Mouse (Mus musculus) T-helper 2 cell (primary cell): ENCODE results near the gene 4921507P07Rik.

Source experiments
- in situ Hi-C: fragments of 300-600 bp; cut with MboI, MseI; formaldehyde crosslinking; loops from one replicate; pipeline ENCODE4 v1.15.1; 2025; ENCODE audit warnings: high pct_unique_total_duplicates

Gene 4921507P07Rik

GRCm38 (mm10) chr6:50558877-50559276 is 37.6 kb downstream of the 4921507P07Rik start:
- in situ Hi-C loops = loop anchor here (25.0 kb wide), 1 partner anchor 1847 kb away; the partner anchor contains the start of genes Gimap6, Gimap7 and Gm28053

GRCm38 (mm10) chr6:50557566-50557965 is 38.9 kb downstream of the 4921507P07Rik start:
- in situ Hi-C loops = loop anchor here (25.0 kb wide), 1 partner anchor 1845 kb away; the partner anchor contains the start of genes Gimap6, Gimap7 and Gm28053

DNA sequence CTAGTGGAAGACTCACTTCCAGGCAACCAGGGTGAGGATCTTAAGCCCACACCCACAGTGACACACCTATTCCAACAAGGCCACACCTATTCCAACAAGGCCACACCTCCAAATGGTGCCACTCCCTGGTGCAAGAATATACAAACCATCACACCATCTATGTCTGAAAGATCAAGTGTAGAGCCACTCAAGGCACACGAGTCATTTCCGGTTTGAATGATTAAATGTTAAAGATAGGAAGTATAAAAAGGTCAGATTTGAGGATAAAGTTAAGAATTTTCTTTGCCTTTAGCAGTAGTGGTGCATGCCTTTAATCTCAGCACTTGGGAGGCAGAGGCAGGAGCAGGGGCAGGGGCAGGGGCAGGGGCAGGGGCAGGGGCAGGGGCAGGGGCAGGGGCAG is 42.2 kb downstream of the 4921507P07Rik start:
- in situ Hi-C loops = loop anchor here (25.0 kb wide), 1 partner anchor 1842 kb away; the partner anchor contains the start of genes Gimap6, Gimap7 and Gm28053

DNA sequence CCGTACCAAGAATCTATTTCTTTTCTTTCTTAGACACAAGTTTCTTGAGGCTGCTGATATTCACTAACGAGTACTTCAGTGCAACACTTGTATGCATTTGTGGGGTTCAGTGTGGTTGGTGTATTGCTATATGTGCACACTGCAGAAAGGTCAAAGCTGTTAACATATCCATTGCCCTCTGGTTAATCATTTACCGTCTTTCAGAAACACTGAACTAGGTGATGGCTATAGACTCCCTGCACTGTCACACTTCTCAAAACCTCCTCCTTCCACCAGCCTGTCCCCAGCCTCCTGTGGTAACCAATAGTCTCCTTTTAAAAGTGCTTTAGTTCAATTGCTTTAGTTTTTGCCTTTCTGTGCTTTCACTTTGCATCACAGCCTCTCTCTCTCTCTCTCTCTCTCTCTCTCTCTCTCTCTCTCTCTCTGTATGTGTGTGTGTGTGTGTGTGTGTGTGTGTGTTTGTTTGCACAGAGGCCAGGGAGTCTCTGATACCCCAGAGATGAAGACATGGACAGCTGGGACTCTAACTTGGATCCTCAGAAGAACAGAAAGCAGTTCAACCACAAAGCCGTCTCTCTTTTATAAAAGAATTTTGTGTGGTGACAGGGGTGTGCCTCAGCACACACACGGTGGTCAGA is 43.4 kb downstream of the 4921507P07Rik start:
- in situ Hi-C loops = loop anchor here (25.0 kb wide), 1 partner anchor 1841 kb away; the partner anchor contains the start of genes Gimap6, Gimap7 and Gm28053

DNA sequence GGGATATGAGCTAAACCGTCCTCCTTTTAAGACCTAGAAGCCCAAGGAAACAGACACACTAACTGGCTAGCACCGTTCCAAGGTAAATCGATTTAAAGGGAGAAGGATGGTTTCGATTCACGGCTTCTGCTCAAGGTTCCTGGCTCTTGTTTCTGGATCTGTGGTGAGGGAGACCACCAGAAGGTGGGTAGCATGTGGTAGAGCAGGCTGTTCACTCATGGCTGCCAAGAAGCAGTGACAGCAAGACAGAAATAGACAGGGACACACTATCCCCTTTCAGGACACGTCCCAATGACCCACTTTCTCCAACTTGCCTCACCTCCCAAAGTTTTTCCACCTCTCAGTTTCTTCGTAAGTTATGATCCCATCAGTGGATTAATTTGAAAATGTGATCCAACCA is 46.6 kb downstream of the 4921507P07Rik start:
- in situ Hi-C loops = loop anchor here (25.0 kb wide), 1 partner anchor 1837 kb away; the partner anchor contains the start of genes Gimap6, Gimap7 and Gm28053

DNA sequence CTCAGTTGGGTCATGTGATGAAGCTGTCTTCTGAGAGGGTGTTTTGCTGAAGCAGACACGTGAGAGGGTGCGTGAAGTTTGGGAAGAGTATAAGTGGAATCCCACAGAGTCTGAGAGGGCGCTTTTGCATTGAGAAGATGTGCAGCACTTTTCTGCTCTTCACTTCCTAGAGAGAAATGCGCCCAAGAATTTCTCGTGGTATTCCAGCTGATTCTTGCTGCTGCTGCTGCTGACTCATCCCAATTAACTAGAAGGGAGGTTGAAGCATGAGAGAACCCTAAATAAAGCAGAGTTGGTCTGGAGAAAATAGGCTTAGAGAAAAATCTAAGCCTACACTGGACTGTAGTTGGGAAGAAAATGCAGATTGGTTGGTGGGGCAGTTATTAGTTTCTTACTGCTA is 47.4 kb downstream of the 4921507P07Rik start:
- in situ Hi-C loops = no loop called here

DNA sequence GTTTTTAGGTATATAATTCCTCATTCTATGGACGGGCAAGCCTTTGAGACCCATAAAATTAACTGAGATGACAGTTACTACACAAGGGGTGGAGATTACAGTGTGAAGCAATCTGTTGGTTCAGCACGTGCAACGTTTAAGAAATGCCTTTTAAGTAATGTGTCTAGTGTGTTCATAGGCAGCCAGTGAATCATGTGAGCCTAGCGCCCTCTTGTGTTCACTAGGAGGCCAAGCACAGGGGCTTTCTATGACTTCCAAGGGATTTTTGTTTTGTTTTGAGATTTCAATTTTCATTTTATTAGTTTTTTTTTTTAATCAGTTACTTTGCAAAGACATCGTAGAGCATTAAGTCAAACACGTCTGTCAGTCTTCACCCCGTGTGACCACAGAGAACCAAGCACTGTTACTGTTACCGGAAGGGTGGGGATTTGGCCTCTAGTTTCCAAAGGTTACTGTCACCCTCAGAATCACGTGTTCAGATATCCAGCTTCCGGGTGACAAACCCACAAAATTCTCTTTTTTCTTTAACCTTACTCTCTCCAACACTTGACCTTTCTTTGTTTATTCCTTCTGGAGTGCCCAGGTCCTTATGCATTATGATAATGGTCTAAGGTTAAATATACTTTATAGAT is 50.9 kb downstream of the 4921507P07Rik start:
- in situ Hi-C loops = no loop called here

DNA sequence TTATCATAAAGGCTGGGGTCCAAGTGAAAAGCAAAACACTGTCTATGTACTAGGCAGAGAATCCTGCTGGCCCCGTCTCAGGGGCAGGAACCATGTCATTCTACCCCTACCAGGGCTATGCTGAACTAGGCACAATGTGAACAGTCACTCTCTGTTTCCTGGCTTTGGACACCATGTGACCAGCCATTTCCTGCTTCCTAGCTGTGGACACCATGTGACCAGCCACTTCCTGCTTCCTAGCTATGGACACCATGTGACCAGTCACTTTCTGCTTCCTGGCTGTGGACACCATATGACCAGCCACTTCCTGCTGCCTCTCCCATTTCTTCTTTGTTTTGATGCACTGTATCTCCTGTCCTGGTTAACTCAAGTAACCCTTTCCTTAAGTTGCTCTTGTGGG is 53.9 kb downstream of the 4921507P07Rik start:
- in situ Hi-C loops = no loop called here

DNA sequence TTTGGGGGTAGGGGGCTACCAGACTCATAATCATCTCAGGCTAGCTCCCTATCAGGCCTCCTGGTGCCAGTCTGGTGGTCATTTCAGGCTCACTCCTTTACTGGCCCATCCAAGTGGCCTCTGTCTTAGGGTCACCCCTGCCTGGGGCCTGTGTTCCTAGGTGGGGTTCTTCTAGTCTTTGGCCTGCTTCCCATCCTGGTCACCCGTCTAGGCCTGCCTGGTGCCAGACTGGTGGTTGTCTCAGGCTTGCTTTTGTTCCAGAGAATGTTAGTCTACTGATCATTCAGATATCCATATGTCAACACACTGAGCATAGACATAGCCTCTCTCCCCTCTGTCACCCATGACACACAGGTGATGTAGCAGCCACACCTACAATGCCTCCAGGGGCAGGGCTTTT is 56.8 kb downstream of the 4921507P07Rik start:
- in situ Hi-C loops = loop anchor here (5.0 kb wide), 1 partner anchor 232 kb away; no protein-coding TSS in a partner anchor

DNA sequence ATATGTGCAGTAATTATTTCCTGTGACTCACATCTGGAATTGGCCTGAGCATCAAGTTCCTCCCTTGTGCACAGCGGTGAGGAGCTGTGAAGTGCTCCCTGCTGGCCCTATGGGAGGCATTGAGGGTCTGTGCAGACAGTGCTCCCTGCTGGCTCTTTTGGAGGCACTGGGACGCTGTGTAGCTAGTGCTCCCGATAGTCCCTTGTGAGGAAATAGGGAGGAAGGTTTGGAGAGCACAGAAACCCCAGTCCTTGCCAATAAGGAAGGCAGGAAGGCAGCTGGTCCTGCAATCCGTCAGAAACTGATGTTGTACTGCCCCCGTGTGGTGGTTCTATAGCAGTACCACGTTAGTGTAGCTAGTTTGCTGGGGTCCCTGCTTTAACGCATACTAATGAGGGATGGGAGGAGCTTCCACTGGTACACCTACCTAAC is 60.0 kb downstream of the 4921507P07Rik start:
- in situ Hi-C loops = loop anchor here (5.0 kb wide), 1 partner anchor 229 kb away; no protein-coding TSS in a partner anchor

- in situ Hi-C loops = loop anchor here (5.0 kb wide), 1 partner anchor 228 kb away; no protein-coding TSS in a partner anchor
Measured at GRCm38 (mm10) chr6:50535346-50535745, 61.1 kb downstream of the 4921507P07Rik start.

DNA sequence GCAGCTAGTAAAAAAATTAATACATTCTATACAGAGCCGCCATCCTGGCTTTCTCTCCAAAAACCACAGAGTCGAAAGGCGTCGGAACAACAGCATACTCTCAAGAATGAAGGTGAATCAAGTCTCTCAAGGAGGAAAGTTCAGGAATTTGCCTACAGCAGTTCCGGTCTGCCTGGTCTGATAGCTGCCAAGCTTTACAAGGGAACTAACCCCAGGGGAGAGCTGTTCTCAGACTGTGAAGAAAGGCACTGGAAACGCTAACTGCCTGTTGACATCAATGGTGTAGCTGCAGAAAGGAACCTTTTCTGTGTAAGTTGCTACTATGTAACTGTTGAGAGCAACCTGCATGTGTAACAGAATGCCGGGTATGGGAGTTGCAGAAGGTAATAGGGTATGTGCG is 64.5 kb downstream of the 4921507P07Rik start:
- in situ Hi-C loops = no loop called here

DNA sequence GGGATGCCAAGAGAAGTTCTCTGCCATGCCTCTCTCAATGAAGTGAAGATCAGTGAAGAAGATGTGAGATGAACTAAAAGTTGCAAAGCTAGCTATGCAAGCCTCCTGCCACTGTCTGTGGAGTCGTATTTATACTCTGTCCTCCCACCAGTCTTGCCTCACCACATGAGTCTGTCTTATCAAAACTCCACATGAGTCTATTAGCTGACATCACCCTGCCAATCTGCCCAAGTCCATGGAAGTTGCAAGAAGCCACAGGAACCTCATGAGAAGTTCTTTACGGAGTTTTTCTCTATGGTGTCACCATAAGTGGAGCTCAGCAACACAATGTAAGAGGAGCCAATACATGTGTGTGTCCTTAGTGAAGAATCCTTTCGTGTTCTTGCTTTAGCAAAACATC is 65.4 kb downstream of the 4921507P07Rik start:
- in situ Hi-C loops = no loop called here

GRCm38 (mm10) chr6:50529194-50529593 is 67.2 kb downstream of the 4921507P07Rik start:
- in situ Hi-C loops = no loop called here

DNA sequence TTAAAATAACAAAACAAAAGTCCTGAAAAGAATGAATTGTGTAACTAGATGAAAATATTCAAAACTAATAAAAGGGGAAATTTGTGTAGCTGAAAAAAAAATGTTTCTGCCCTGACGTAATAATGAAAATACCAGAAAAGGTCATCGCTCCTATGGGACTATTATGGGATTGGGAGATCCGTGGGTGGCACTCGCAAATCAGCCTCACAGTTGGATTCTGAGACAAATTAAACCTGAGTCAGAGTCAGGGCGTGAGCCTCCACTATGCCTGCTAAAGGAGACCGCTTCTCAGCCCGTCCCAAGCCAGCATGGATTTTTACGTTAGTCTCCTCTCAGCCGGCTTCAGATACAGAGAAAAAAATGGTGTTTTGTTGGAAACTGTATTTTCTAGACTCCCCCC is 69.0 kb downstream of the 4921507P07Rik start:
- in situ Hi-C loops = no loop called here

- in situ Hi-C loops = no loop called here
Measured at GRCm38 (mm10) chr6:50526597-50527024, 69.8 kb downstream of the 4921507P07Rik start.

DNA sequence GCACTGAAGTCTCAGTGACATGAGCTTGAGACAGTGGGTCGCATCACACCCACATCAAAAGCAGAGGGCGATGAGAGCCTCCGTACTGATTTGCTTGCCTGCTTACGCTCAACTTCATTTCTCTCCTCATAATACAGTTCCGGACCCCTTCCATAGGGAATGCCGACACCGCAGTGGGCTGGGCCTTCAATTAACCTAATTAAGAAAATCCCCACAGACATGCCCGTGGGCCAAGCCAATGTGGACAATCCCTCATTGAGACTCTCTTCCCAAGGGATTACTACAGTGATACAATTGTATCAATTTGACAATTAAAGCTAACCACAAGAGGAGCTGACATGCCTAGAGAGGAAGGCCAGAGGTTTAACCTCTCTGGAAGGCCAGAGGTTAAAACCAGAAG is 70.6 kb downstream of the 4921507P07Rik start:
- in situ Hi-C loops = no loop called here

- in situ Hi-C loops = no loop called here
Measured at GRCm38 (mm10) chr6:50524261-50524896, 72.1 kb downstream of the 4921507P07Rik start.
